Mouse (Mus musculus) macrophage (primary cell): Measurements from ENCODE around the gene Hey2. TPM values are rescaled to one million over a fixed set of nuclear protein-coding genes. Genes with fewer than 3 reads are reported as not detected.

Experiments used
- H3K27ac ChIP-seq: fragments of 350-480 bp; formaldehyde crosslinking; 2 replicates; pipeline ENCODE4 v1.9.0; 2021
- H3K36me3 ChIP-seq: fragments of 350-480 bp; formaldehyde crosslinking; 2 replicates; pipeline ENCODE4 v1.9.0; 2021; ENCODE audit errors: inconsistent target
- H3K4me3 ChIP-seq: fragments of 350-480 bp; formaldehyde crosslinking; 2 replicates; pipeline ENCODE4 v1.9.0; 2021; ENCODE audit errors: inconsistent target
- H3K79me2 ChIP-seq: fragments of 350-480 bp; formaldehyde crosslinking; 2 replicates; pipeline ENCODE4 v1.9.0; 2021; ENCODE audit errors: inconsistent target
- WGBS: methylation state at CpG from one replicate; pipeline ENCODE4 v1.1.7; 2026; ENCODE audit warnings: inconsistent platforms; ENCODE audit not compliant: missing documents; 5-methylcytosine and 5-hydroxymethylcytosine counted together
- polyA plus RNA-seq: library from polyadenylated mRNA; stranded (reverse); fragments of 250-400 nt; gene quantifications from 3 replicates; pipeline ENCODE4 v1.2.4, GENCODE M21; 2018; ENCODE audit warnings: inconsistent platforms

Gene Hey2
- polyA plus RNA-seq, 1 experiment from 2014 or later, result not detected

GRCm38 (mm10) chr10:30803587-30804253 is 38.9 kb downstream of the Hey2 start:
- no peaks in the 10 kb centered on the region for H3K36me3 ChIP-seq
- peak overlapping the region; percentile 85 for H3K27ac ChIP-seq
- WGBS, result 12% methylated on average over 7 of the region's 7 CpGs
- H3K79me2 ChIP-seq, result peaks cover 38% of the 10 kb centered on the region
- H3K4me3 ChIP-seq, result peak overlapping the region; percentile 55

GRCm38 (mm10) chr10:30802681-30803586 is 39.7 kb downstream of the Hey2 start, which contains the start of gene Ncoa7:
Gene Ncoa7, minus strand, starts transcription at chr10:30803326.
- under 1% methylated on average over 82 of the region's 89 CpGs for WGBS
- peak within 1 kb of the TSS; percentile 85 for H3K27ac ChIP-seq
- no peaks in the 10 kb centered on the region for H3K36me3 ChIP-seq
- peaks cover 46% of the 10 kb centered on the region for H3K79me2 ChIP-seq
- peak within 1 kb of the TSS; percentile 65 for H3K4me3 ChIP-seq

- Histone ChIP-seq H3K36me3 (no peaks in the 10 kb centered on the region), H3K79me2 (peaks cover 55% of the 10 kb centered on the region), H3K4me3 (peak overlapping the region; percentile 65), H3K27ac (peak overlapping the region; percentile 51)
- 15% methylated on average over 7 of the region's 8 CpGs for WGBS
These were observed 40.6 kb downstream of the Hey2 start for GRCm38 (mm10) chr10:30802033-30802432.

GRCm38 (mm10) chr10:30799713-30800450 is 42.7 kb downstream of the Hey2 start:
- WGBS, result 100% methylated on average over 2 of the region's 2 CpGs
- peaks cover 76% of the 10 kb centered on the region for H3K79me2 ChIP-seq
- H3K36me3 ChIP-seq, result no peaks in the 10 kb centered on the region
- no peak overlapping the region for H3K4me3 ChIP-seq
- no peak overlapping the region for H3K27ac ChIP-seq

GRCm38 (mm10) chr10:30796469-30797261 is 45.9 kb downstream of the Hey2 start:
- 57% methylated on average over 5 of the region's 5 CpGs for WGBS
- Histone ChIP-seq H3K36me3 (peaks cover 4% of the 10 kb centered on the region; the same call in 1 of the 2 replicates), H3K4me3 (no peak overlapping the region), H3K27ac (no peak overlapping the region), H3K79me2 (peaks cover 74% of the 10 kb centered on the region)

- Histone ChIP-seq H3K27ac (no peak overlapping the region), H3K79me2 (peaks cover 48% of the 10 kb centered on the region), H3K4me3 (no peak overlapping the region), H3K36me3 (peaks cover 4% of the 10 kb centered on the region; the same call in 1 of the 2 replicates)
- WGBS, result 95% methylated on average over 3 of the region's 3 CpGs
These were observed 51.6 kb downstream of the Hey2 start for GRCm38 (mm10) chr10:30791016-30791415.

GRCm38 (mm10) chr10:30789521-30789920 is 53.1 kb downstream of the Hey2 start:
- no peak overlapping the region for H3K27ac ChIP-seq
- H3K36me3 ChIP-seq, result peaks cover 4% of the 10 kb centered on the region; the same call in 1 of the 2 replicates
- peaks cover 33% of the 10 kb centered on the region; the same call in 1 of the 2 replicates for H3K79me2 ChIP-seq
- H3K4me3 ChIP-seq, result no peak overlapping the region
- 69% methylated on average over 5 of the region's 5 CpGs for WGBS

- H3K4me3 ChIP-seq, result no peak overlapping the region
- peaks cover 43% of the 10 kb centered on the region; the same call in 1 of the 2 replicates for H3K79me2 ChIP-seq
- 100% methylated on average over 1 of the region's 1 CpGs for WGBS
- no peaks in the 10 kb centered on the region for H3K36me3 ChIP-seq
- 0 out of 2 replicates have a peak overlapping the region, but pooled peaks have one; percentile 12 for H3K27ac ChIP-seq
These were observed 54.3 kb downstream of the Hey2 start for GRCm38 (mm10) chr10:30788340-30788721.

GRCm38 (mm10) chr10:30787684-30788339 is 54.8 kb downstream of the Hey2 start:
- Histone ChIP-seq H3K79me2 (peaks cover 48% of the 10 kb centered on the region; the same call in 1 of the 2 replicates), H3K36me3 (no peaks in the 10 kb centered on the region), H3K27ac (peak overlapping the region; percentile 31; the same call in 1 of the 2 replicates), H3K4me3 (no peak overlapping the region)
- WGBS, result 66% methylated on average over 3 of the region's 3 CpGs

- 54% methylated on average over 5 of the region's 5 CpGs for WGBS
These were observed 56.4 kb downstream of the Hey2 start for GRCm38 (mm10) chr10:30786103-30786754.

More at GRCm38 (mm10) chr10:30786103-30786754, 56.4 kb downstream of the Hey2 start:
- no peaks in the 10 kb centered on the region for H3K36me3 ChIP-seq
- H3K4me3 ChIP-seq, result no peak overlapping the region
- H3K27ac ChIP-seq, result no peak overlapping the region
- peaks cover 48% of the 10 kb centered on the region; the same call in 1 of the 2 replicates for H3K79me2 ChIP-seq
